Mouse (Mus musculus) gastrocnemius, postnatal 4 days (tissue): ENCODE data around the gene Chd6. TPM values are rescaled to one million over a fixed set of nuclear protein-coding genes. Genes with fewer than 3 reads are reported as not detected.
A peak's percentile ranks its signal among the peaks of the same experiment; 100 is the strongest.
"Not testable (repeated sequence)": the region's sequence is repeated elsewhere in the genome, so short reads cannot be mapped to it uniquely, and the experiment has no call there.

ENCODE experiments used
- DNase-seq, 2 experiments: peaks; one replicate each; pipeline ENCODE4 v3.0.0; 2021 to 2022; ENCODE audit warnings: low spot score in 2 of 2, mixed read lengths in 2 of 2
- total RNA-seq, 2 experiments: library from RNA; stranded (reverse); gene quantifications; 2 replicates each; pipeline ENCODE4 v1.2.3; 2021

Gene Chd6
- total RNA-seq, 2 experiments from 2014 or later = 40.4 to 41.8 TPM

- DNase-seq = no peak
Measured at GRCm38 (mm10) chr2:160990339-160991070, 118.4 kb downstream of the Chd6 start.

- DNase-seq = no peak
Measured at GRCm38 (mm10) chr2:160987503-160987902, 121.4 kb downstream of the Chd6 start.

GRCm38 (mm10) chr2:160982636-160983035, 126.2 kb downstream of the Chd6 start:
- DNase-seq = no peak

- DNase-seq = no peak
Measured at GRCm38 (mm10) chr2:160981791-160982190, 127.1 kb downstream of the Chd6 start.

GRCm38 (mm10) chr2:160978651-160979050, 130.2 kb downstream of the Chd6 start:
- no peak for DNase-seq

GRCm38 (mm10) chr2:160977248-160977647, 131.6 kb downstream of the Chd6 start:
- DNase-seq = no peak

GRCm38 (mm10) chr2:160973648-160974215, 135.1 kb downstream of the Chd6 start:
- DNase-seq = no peak

GRCm38 (mm10) chr2:160972103-160972792, 136.6 kb downstream of the Chd6 start:
- no peak for DNase-seq

GRCm38 (mm10) chr2:160962149-160962548, 146.7 kb downstream of the Chd6 start:
- no peak for DNase-seq

- DNase-seq = no peak
Measured at GRCm38 (mm10) chr2:160960956-160961646, 147.8 kb downstream of the Chd6 start.

- DNase-seq = no peak
Measured at GRCm38 (mm10) chr2:160959901-160960300, 149.0 kb downstream of the Chd6 start.

- no peak for DNase-seq
Measured at GRCm38 (mm10) chr2:160958737-160959136, 150.1 kb downstream of the Chd6 start.

- DNase-seq = not testable (repeated sequence)
Measured at GRCm38 (mm10) chr2:160957801-160958200, 151.1 kb downstream of the Chd6 start.

- DNase-seq = not testable (repeated sequence)
Measured at GRCm38 (mm10) chr2:160957307-160957706, 151.6 kb downstream of the Chd6 start.

- DNase-seq = no peak
Measured at GRCm38 (mm10) chr2:160955331-160955730, 153.5 kb downstream of the Chd6 start.

- no peak for DNase-seq
Measured at GRCm38 (mm10) chr2:160954541-160954940, 154.3 kb downstream of the Chd6 start.

- DNase-seq = no peak
Measured at GRCm38 (mm10) chr2:160953131-160953873, 155.6 kb downstream of the Chd6 start.

GRCm38 (mm10) chr2:160951595-160951994, 157.3 kb downstream of the Chd6 start:
- DNase-seq = no peak

- no peak for DNase-seq
Measured at GRCm38 (mm10) chr2:160942443-160942842, 166.4 kb downstream of the Chd6 start.

GRCm38 (mm10) chr2:160940930-160941709, 167.8 kb downstream of the Chd6 start:
- peak; percentile 49 to 67 for DNase-seq
